Mouse (Mus musculus) kidney, embryonic 15.5 days (tissue): ENCODE data around the gene Mov10. TPM values are rescaled to one million over a fixed set of nuclear protein-coding genes. Genes with fewer than 3 reads are reported as not detected.

Source experiments
- ATAC-seq: fragments of 200-750 bp; cut with Nextera tagmentation; replicated peaks from 2 replicates; pipeline ENCODE4 v1.8.0; 2017; ENCODE audit warnings: moderate TSS enrichment; ENCODE audit not compliant: low FRiP score
- H3K27ac ChIP-seq: fragments of 300-500 bp; sonication (generic); 2 replicates; pipeline ENCODE4 v1.5.1; 2015; ENCODE audit warnings: mild to moderate bottlenecking, inconsistent platforms
- H3K27me3 ChIP-seq: fragments of 300-500 bp; sonication (generic); 2 replicates; pipeline ENCODE4 v1.6.1; 2015; ENCODE audit warnings: inconsistent platforms
- H3K36me3 ChIP-seq: fragments of 300-500 bp; sonication (generic); 2 replicates; pipeline ENCODE4 v1.6.1; 2015; ENCODE audit warnings: inconsistent platforms
- H3K4me1 ChIP-seq: fragments of 300-500 bp; sonication (generic); 2 replicates; pipeline ENCODE4 v1.6.1; 2015; ENCODE audit warnings: inconsistent platforms
- H3K4me2 ChIP-seq: fragments of 300-500 bp; sonication (generic); 2 replicates; pipeline ENCODE4 v1.6.1; 2015; ENCODE audit warnings: moderate library complexity, mild to moderate bottlenecking, inconsistent platforms
- H3K4me3 ChIP-seq: fragments of 300-500 bp; sonication (generic); replicated peaks from 2 replicates; pipeline ENCODE4 v1.5.1; 2015; ENCODE audit warnings: mild to moderate bottlenecking, inconsistent platforms
- H3K9ac ChIP-seq: fragments of 300-500 bp; sonication (generic); 2 replicates; pipeline ENCODE4 v1.6.1; 2015; ENCODE audit warnings: mild to moderate bottlenecking, inconsistent platforms
- H3K9me3 ChIP-seq: fragments of 300-500 bp; sonication (generic); replicated peaks from 2 replicates; pipeline ENCODE4 v1.6.1; 2016; ENCODE audit warnings: inconsistent platforms
- WGBS: fragments of 180-500 bp; shearing (Covaris S2); methylation state at CpG from one replicate; pipeline ENCODE4 v1.1.7; 2015; ENCODE audit warnings: mixed read lengths; 5-methylcytosine and 5-hydroxymethylcytosine counted together
- polyA plus RNA-seq: library from polyadenylated mRNA; unstranded; fragments of >200 nt; fragmentation: Nextera tagmentation; extraction: Ambion mirVana; gene quantifications from 2 replicates; pipeline ENCODE4 v1.2.1, GENCODE M21; 2015

Mov10 gene
- polyA plus RNA-seq, 1 experiment from 2014 or later = 66.5 TPM

DNA sequence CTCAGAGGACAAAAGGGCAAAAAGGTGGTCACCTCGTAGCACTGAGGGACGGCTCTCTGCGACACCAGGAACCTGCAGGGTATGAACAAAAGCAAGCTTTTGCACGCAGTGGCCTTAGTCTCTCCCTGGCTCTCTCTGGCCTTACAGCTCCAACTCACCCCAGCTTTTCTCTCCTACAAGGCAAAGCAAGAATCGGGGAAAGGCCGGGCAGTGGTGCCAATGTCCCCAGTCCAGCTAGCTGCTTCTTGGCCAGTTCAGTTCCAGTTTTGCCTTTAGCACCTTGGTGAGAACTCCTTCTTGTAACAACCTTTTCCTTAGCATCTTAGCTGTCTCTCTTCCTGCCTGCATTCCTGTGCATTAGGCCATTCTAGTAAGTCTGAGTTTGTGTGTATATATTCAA, 16.9 kb downstream of the Mov10 start:
- Histone ChIP-seq H3K4me3 (no peak overlapping the region), H3K27ac (no peak overlapping the region), H3K4me2 (no peak overlapping the region), H3K9me3 (no peaks in the 10 kb centered on the region), H3K9ac (no peak overlapping the region), H3K4me1 (peaks cover 8% of the 10 kb centered on the region; the same call in 1 of the 2 replicates), H3K36me3 (peaks cover 77% of the 10 kb centered on the region), H3K27me3 (no peaks in the 10 kb centered on the region)
- WGBS = 88% methylated on average over 6 of the region's 6 CpGs
- ATAC-seq = no peak

DNA sequence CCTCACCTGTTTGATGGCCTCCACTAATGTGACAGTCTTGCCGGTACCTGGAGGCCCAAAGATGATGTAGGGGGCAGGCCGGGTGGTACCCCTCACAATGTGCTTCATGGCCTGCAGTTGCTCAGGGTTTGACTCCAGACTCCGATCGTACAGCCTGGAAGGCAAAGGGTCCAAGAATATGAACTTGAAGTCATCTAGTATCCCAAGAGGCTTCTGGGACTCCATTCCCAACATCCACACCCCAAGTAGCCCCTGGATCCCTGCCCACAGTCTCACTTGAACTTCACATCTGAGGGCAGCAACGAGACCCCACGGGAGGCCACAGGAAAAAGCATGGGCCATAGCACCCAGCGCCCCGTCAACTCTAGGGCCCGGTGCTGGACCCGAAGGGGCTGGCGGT, 17.7 kb downstream of the Mov10 start:
- 92% methylated on average over 11 of the region's 11 CpGs for WGBS
- Histone ChIP-seq H3K27ac (no peak overlapping the region), H3K36me3 (peaks cover 82% of the 10 kb centered on the region), H3K4me3 (no peak overlapping the region), H3K4me1 (peaks cover 13% of the 10 kb centered on the region), H3K4me2 (no peak overlapping the region), H3K9me3 (no peaks in the 10 kb centered on the region), H3K27me3 (no peaks in the 10 kb centered on the region), H3K9ac (no peak overlapping the region)
- ATAC-seq = no peak

DNA sequence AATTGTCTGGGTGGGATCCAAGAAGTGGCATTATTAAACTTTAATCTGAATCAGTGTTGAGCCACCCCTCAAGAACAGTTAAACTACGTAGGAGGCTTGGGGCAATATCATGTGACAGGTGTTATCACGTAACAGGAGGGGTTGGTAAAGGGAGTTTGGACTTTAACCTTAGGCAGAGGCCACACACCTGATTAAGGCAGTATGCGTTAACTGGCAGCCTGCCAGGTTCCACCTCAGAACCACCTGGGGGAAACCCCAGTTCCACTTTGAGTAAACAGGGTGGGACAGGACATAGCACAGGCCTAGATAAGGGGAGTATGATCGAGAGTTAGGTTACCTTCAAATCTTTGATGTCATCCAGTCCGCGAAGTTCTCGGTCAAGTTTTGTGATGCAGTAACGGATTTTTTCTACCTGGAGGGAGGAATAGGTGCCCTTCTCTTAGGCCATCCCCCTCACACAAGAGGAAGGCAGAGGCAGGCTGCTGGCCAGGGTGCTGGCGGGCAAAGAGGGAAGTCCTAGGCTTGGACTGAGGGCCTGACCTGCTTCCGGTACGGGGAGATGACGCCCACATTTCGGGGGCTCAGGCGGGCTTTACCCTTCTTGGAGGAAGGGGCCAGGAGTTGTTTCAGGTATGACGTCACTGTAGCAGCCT, 21.8 kb downstream of the Mov10 start:
- 75% methylated on average over 15 of the region's 15 CpGs for WGBS
- no peaks in the 10 kb centered on the region for H3K27me3 ChIP-seq
- no peaks in the 10 kb centered on the region for H3K9me3 ChIP-seq
- H3K4me1 ChIP-seq = peaks cover 52% of the 10 kb centered on the region
- peaks cover 81% of the 10 kb centered on the region for H3K36me3 ChIP-seq
- H3K9ac ChIP-seq = no peak overlapping the region
- H3K27ac ChIP-seq = peak overlapping the region; percentile 91; the same call in 1 of the 2 replicates
- ATAC-seq = no peak
- no peak overlapping the region for H3K4me2 ChIP-seq
- no peak overlapping the region for H3K4me3 ChIP-seq

DNA sequence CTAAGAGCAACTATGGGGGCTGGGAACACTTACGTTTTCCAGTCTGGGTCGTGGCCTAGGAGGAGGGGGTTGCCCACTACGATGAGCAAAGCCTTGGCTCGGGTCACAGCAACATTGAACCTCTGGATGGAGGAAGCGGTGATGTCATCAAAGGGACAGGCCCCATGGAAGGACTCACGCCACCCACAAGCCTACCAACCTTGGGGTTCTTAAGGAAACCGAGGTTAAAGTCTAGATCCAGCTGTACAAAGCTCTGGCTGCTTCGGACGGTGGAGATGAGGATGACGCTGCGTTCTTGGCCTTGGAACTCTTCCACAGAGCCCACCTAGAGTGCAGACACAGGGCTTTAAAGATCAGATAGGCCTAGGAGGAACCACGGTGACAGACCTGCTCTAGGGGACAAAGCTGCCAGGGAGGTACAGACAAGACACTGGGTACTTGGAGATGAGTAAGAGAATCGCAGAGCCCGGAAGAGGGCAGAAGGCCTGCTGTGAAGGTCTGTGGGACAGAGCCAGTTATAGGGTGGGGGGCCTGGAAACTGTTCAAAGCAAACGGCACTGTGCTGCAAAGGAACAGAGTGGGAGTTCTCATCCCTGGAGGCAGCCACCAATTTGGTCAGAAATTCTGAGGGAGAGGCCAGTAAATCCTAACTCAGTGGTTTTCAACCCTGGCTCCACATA, 22.6 kb downstream of the Mov10 start:
- no peaks in the 10 kb centered on the region for H3K9me3 ChIP-seq
- H3K27me3 ChIP-seq = no peaks in the 10 kb centered on the region
- 57% methylated on average over 15 of the region's 15 CpGs for WGBS
- peak overlapping the region; percentile 91 for H3K27ac ChIP-seq
- no peak for ATAC-seq
- H3K4me1 ChIP-seq = peaks cover 60% of the 10 kb centered on the region
- no peak overlapping the region for H3K4me2 ChIP-seq
- H3K36me3 ChIP-seq = peaks cover 79% of the 10 kb centered on the region
- no peak overlapping the region for H3K9ac ChIP-seq
- no peak overlapping the region for H3K4me3 ChIP-seq

DNA sequence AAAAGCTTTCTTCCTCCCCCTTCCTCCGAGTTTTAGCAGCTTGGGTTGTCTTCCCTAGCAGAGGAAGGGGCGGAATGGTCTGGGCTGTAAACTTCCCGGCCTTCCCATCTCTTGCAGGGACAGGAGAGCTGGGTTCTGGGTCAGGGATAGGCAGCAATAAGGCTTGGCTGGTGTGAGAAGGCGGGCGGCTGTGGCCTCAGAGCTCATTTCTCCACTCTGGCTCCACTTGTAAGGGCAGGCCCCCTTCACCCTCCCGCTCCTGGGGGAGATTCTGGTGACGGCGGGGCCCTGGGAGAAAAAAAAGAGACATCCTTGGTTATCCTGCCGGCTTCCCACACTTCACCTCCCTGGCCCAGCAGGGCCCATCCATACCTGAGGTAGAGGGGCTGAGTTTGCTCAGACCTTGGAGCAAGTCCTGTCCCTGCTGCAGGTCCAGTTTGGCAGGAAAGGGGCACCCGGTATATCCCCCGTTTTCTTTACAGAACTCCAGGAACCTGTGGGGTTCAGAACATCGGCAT, 23.4 kb downstream of the Mov10 start:
- ATAC-seq = no peak
- WGBS = 44% methylated on average over 12 of the region's 12 CpGs
- H3K9ac ChIP-seq = no peak overlapping the region
- no peak overlapping the region for H3K4me2 ChIP-seq
- peak overlapping the region; percentile 91 for H3K27ac ChIP-seq
- peaks cover 71% of the 10 kb centered on the region for H3K36me3 ChIP-seq
- peaks cover 68% of the 10 kb centered on the region for H3K4me1 ChIP-seq
- H3K9me3 ChIP-seq = no peaks in the 10 kb centered on the region
- no peak overlapping the region for H3K4me3 ChIP-seq
- H3K27me3 ChIP-seq = no peaks in the 10 kb centered on the region

DNA sequence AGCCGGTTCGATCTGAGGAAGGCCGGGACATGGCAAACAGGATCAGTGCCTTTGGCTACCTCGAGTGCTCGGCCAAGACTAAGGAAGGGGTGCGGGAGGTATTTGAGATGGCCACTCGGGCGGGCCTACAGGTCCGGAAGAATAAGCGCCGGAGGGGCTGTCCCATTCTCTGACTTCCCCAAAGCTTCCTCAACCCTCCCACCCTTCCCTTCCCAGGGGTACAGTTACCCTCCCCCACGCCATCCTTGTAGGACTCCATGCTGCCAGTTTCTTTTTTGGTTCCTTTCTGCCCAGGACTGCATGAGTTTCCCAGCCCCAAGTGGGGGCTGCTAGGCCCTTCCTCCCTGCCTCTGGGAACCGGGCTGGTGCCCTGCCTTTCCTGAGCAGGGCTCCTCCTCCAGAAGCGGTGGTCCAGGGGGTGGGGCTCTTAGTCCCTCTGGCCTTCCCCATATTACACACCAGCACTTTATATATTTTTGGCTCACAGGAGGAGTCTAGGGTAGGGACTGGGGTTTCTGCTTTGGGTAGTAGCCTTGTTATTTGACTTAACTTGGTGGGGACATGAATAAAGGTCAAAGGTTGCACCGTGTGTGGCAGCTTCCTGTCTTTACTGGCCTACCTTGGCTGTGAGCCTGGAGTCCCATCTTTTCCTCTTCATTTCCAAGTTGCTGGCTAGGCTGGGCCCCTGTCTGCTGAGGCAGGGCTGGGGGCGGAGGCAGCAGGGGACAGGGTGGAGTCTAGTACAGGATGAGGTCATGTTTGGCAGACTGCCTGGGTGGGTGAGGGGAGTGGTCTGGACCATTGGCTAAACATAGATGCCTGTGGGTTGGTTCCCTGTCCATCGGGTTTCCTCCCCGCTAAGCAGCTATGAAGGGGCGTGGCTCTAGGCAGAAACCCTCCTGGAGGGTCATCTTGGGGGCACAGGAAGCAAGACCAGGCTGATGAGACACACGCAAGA, 24.2 kb downstream of the Mov10 start:
- 46% methylated on average over 20 of the region's 20 CpGs for WGBS
- peak overlapping the region; percentile 91 for H3K27ac ChIP-seq
- H3K27me3 ChIP-seq = no peaks in the 10 kb centered on the region
- ATAC-seq = peak; percentile 89
- H3K9ac ChIP-seq = no peak overlapping the region
- peaks cover 63% of the 10 kb centered on the region for H3K36me3 ChIP-seq
- 0 out of 2 replicates have a peak overlapping the region, but pooled peaks have one; percentile 4 for H3K4me3 ChIP-seq
- no peaks in the 10 kb centered on the region for H3K9me3 ChIP-seq
- H3K4me2 ChIP-seq = peak overlapping the region; percentile 33
- H3K4me1 ChIP-seq = peaks cover 77% of the 10 kb centered on the region

DNA sequence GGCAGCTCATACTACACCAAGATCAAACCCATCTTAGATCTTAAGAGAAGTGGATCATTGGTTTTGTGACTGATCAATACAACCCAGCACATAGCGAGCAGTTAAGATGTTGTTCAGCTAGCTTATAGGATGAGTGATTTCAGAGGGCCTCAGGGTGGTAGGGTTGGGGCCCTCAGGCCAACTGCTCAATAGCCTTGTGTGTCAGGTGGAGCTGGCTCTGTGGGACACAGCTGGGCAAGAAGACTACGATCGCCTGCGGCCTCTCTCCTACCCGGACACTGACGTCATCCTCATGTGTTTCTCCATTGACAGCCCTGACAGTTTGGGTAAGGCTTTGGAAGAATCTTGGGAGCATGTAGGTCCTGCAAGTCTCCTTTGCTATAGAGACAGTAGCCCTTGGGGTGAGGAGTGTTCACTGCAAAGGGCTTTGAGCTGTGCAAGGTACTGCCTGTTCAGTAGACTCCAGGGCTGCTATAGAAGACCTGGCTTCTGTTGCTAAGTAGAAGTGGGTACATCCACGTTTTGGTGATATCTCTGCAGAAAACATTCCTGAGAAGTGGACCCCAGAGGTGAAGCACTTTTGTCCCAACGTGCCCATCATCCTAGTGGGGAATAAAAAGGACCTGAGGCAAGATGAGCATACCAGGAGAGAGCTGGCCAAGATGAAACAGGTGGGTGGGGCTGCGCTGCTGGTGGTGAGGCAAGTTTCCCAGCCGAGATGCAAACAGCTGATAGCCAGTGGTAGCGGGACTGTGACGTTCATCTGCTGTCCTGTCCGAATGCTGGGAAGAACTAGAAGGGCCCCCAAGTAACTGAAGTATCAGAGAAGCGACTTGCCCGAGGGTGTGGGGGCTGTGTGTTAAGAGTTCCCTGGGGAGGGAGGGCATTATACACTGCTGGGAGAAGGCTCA, 25.7 kb downstream of the Mov10 start:
- no peaks in the 10 kb centered on the region for H3K27me3 ChIP-seq
- WGBS = 65% methylated on average over 15 of the region's 15 CpGs
- no peaks in the 10 kb centered on the region for H3K9me3 ChIP-seq
- no peak for ATAC-seq
- H3K4me1 ChIP-seq = peaks cover 84% of the 10 kb centered on the region
- H3K4me2 ChIP-seq = 0 out of 2 replicates have a peak overlapping the region, but pooled peaks have one; percentile 12
- no peak overlapping the region for H3K4me3 ChIP-seq
- H3K36me3 ChIP-seq = peaks cover 54% of the 10 kb centered on the region
- peak overlapping the region; percentile 91; the same call in 1 of the 2 replicates for H3K27ac ChIP-seq
- no peak overlapping the region for H3K9ac ChIP-seq

DNA sequence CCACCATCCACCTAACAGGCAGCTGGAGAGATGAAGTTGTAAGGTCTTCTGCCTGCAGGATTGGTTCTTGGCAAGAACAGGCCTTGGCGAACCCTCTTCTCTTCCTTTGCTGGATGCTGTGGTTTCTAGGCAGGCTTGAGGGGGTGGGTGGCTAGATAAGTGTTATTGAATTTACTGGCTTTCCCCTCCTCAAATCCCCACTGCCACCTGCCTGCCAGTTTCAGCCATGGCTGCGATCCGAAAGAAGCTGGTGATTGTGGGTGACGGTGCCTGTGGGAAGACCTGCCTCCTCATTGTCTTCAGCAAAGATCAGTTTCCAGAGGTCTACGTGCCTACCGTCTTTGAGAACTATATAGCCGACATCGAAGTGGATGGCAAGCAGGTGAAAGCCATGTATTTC, 26.7 kb downstream of the Mov10 start:
- peaks cover 45% of the 10 kb centered on the region for H3K36me3 ChIP-seq
- H3K9me3 ChIP-seq = no peaks in the 10 kb centered on the region
- 92% methylated on average over 8 of the region's 8 CpGs for WGBS
- peak overlapping the region; percentile 63; the same call in 1 of the 2 replicates for H3K4me3 ChIP-seq
- peaks cover 82% of the 10 kb centered on the region for H3K4me1 ChIP-seq
- no peaks in the 10 kb centered on the region for H3K27me3 ChIP-seq
- no peak overlapping the region for H3K9ac ChIP-seq
- H3K4me2 ChIP-seq = peak overlapping the region; percentile 79; the same call in 1 of the 2 replicates
- no peak for ATAC-seq
- 0 out of 2 replicates have a peak overlapping the region, but pooled peaks have one; percentile 92 for H3K27ac ChIP-seq

DNA sequence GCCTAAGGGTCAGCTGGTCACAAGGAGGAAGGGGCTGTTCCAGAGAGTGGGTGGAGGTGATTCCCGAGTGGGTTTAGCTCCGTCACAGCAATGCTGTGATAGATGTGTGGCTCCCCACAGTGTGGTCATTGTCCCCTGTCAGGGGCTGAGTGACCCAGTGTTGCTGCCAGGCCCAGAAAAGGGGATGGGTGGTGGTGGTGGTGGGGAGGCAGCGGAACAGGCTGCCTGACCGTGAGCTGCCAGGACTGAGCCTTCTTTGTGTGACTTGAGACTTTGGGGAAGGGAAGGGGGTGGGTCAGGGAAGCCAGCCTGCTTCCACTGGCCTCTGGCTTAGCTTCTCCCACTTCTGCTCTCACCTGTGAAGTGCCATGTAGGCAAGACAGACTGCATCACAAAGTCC, 27.3 kb downstream of the Mov10 start:
- peaks cover 76% of the 10 kb centered on the region for H3K4me1 ChIP-seq
- H3K9me3 ChIP-seq = no peaks in the 10 kb centered on the region
- peak overlapping the region; percentile 92 for H3K27ac ChIP-seq
- no peak for ATAC-seq
- H3K4me3 ChIP-seq = peak overlapping the region; percentile 63
- peak overlapping the region; percentile 79 for H3K4me2 ChIP-seq
- 20% methylated on average over 4 of the region's 4 CpGs for WGBS
- peak overlapping the region; percentile 58; the same call in 1 of the 2 replicates for H3K9ac ChIP-seq
- H3K27me3 ChIP-seq = no peaks in the 10 kb centered on the region; the same call in 1 of the 2 replicates
- peaks cover 40% of the 10 kb centered on the region for H3K36me3 ChIP-seq

DNA sequence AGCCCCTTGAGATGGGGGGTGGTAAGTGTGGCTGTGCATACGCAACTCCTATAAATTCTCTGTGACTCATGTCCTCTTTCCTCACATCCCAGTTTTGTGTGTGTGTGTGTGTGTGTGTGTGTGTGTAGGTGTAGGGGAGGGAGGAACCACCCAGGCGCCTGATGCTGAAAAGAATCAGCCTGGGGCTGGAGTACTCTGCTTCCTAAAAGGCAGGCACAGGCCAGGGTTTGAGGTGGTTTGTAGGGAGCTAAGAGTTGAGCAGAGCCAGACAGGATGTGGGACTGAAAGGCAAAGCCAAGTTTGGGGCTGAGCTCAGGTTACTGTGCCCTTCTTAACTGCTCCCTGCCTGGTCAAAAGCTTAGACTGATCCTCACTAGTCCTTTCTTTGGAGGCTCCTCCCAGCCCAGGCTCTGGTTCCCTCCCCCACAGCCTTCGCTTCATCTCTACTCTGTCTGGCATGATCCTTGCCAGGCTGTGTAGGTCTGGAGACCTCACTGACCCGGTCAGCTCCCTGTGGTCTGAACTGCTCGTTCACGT, 27.9 kb downstream of the Mov10 start:
- Histone ChIP-seq H3K27ac (peak overlapping the region; percentile 92), H3K9ac (peak overlapping the region; percentile 58), H3K27me3 (peaks cover 5% of the 10 kb centered on the region; the same call in 1 of the 2 replicates), H3K36me3 (peaks cover 35% of the 10 kb centered on the region), H3K4me1 (peaks cover 71% of the 10 kb centered on the region), H3K9me3 (no peaks in the 10 kb centered on the region), H3K4me3 (peak overlapping the region; percentile 63), H3K4me2 (peak overlapping the region; percentile 79)
- ATAC-seq = peak; percentile 12
- WGBS = 4% methylated on average over 6 of the region's 6 CpGs
